Mouse (Mus musculus) WW6 (cell line): ENCODE results near the gene Pde4d.

Source experiments
- DNase-seq: peaks from one replicate; pipeline ENCODE4 v3.0.0-alpha.2; 2013; ENCODE audit warnings: low read depth, low spot score

The Pde4d gene

GRCm38 (mm10) chr13:108490872-108491271, 41.1 kb downstream of the Pde4d start:
- DNase-seq = no peak

- DNase-seq = no peak
Observed at GRCm38 (mm10) chr13:108492886-108493285, 43.1 kb downstream of the Pde4d start.

- DNase-seq = no peak
Observed at GRCm38 (mm10) chr13:108494365-108494764, 44.6 kb downstream of the Pde4d start.

- no peak for DNase-seq
Observed at GRCm38 (mm10) chr13:108497768-108498167, 48.0 kb downstream of the Pde4d start.

GRCm38 (mm10) chr13:108498247-108498743, 48.5 kb downstream of the Pde4d start:
- DNase-seq = no peak

GRCm38 (mm10) chr13:108498773-108499313, 49.1 kb downstream of the Pde4d start:
- no peak for DNase-seq

GRCm38 (mm10) chr13:108501386-108501785, 51.6 kb downstream of the Pde4d start:
- no peak for DNase-seq

- no peak for DNase-seq
Observed at GRCm38 (mm10) chr13:108524548-108524947, 74.8 kb downstream of the Pde4d start.

GRCm38 (mm10) chr13:108524969-108525368, 75.2 kb downstream of the Pde4d start:
- DNase-seq = no peak

GRCm38 (mm10) chr13:108526258-108527007, 76.7 kb downstream of the Pde4d start:
- DNase-seq = no peak

GRCm38 (mm10) chr13:108527090-108527770, 77.5 kb downstream of the Pde4d start:
- no peak for DNase-seq

GRCm38 (mm10) chr13:108528343-108528742, 78.6 kb downstream of the Pde4d start:
- DNase-seq = no peak

- no peak for DNase-seq
Observed at GRCm38 (mm10) chr13:108532875-108533274, 83.1 kb downstream of the Pde4d start.

GRCm38 (mm10) chr13:108536436-108536835, 86.7 kb downstream of the Pde4d start:
- no peak for DNase-seq

GRCm38 (mm10) chr13:108536951-108537350, 87.2 kb downstream of the Pde4d start:
- DNase-seq = no peak

- no peak for DNase-seq
Observed at GRCm38 (mm10) chr13:108538760-108539369, 89.1 kb downstream of the Pde4d start.

GRCm38 (mm10) chr13:108541488-108541887, 91.7 kb downstream of the Pde4d start:
- no peak for DNase-seq

GRCm38 (mm10) chr13:108542342-108542761, 92.6 kb downstream of the Pde4d start:
- no peak for DNase-seq

- DNase-seq = no peak
Observed at GRCm38 (mm10) chr13:108552288-108552687, 102.5 kb downstream of the Pde4d start.

GRCm38 (mm10) chr13:108552995-108553394, 103.2 kb downstream of the Pde4d start:
- DNase-seq = no peak

- no peak for DNase-seq
Observed at GRCm38 (mm10) chr13:108554901-108555300, 105.2 kb downstream of the Pde4d start.

- no peak for DNase-seq
Observed at GRCm38 (mm10) chr13:108596938-108597337, 147.2 kb downstream of the Pde4d start.
